Mouse (Mus musculus) E14TG2a.4 (cell line): ENCODE results near the gene Serpine3.
"Not testable (repeated sequence)": the region's sequence is repeated elsewhere in the genome, so short reads cannot be mapped to it uniquely, and the experiment has no call there.

Experiments used
- H3K27me3 ChIP-seq: 2 replicates; pipeline ENCODE4 v1.6.1; 2014; ENCODE audit warnings: low read length, control low read depth; ENCODE audit not compliant: insufficient read depth
- H3K36me3 ChIP-seq: 2 replicates; pipeline ENCODE4 v1.6.1; 2014; ENCODE audit warnings: low read length, control low read depth; ENCODE audit not compliant: insufficient read depth
- H3K4me1 ChIP-seq: replicated peaks from 2 replicates; pipeline ENCODE4 v1.6.1; 2014; ENCODE audit warnings: low read depth, low read length, control low read depth
- H3K4me3 ChIP-seq: replicated peaks from 2 replicates; pipeline ENCODE4 v1.5.1; 2014; ENCODE audit warnings: mild to moderate bottlenecking, low read length
- H3K9me3 ChIP-seq: 2 replicates; pipeline ENCODE4 v1.6.1; 2014; ENCODE audit warnings: low read length, control low read depth
- CTCF ChIP-seq: conservative IDR thresholded peaks from 2 replicates; pipeline ENCODE4 v1.5.1; 2014; ENCODE audit warnings: low read length
- NANOG ChIP-seq: IDR thresholded peaks from 2 replicates; pipeline ENCODE4 v1.6.1; 2014; ENCODE audit warnings: borderline replicate concordance, low read length, mixed read lengths
- POU5F1 ChIP-seq: IDR thresholded peaks from 2 replicates; pipeline ENCODE4 v1.6.1; 2014; ENCODE audit warnings: low read length, borderline replicate concordance

The Serpine3 gene

DNA sequence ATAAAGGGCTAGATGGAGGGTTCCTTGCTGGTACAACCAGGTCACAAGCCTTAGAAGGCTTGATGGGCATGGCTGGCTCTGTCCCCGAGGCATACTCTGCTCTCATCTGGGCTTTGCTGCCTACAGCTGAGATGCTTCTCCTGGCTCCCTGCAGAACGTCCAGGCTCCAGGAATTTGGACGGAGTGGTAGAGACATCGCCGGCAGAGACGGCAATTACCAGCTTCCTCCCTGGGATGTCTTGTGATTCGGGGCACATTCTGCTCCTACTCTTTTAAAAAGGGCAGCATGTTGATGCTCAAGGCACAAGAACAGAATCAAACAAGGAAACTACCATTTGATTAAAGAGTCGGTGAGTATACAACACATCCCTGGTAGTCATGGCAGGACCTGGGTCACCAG, at the start of gene Serpine3:
TSS of gene Serpine3 (plus strand) at position 301 of the 400 bp plus-strand sequence.
- H3K9me3 ChIP-seq = no peaks in the 10 kb centered on the region

DNA sequence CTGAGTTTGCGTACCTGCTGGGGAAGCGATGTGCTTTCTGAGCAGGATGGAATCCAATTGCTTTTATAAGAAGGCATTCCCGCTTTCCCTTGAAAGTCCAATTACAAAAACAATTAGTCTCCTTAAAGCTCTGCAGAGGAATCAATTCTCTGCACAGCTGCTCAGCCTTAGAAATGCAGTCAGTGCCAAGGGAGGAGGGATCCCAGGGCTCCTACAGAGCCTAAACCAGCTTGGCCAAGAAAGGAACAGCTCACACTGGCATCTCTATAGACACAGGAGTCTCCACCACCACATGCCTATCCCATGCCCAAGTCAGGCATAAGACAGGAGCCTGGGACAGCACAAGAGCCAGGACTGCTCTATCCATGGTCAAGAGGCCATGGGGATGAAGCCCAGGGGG, 41.1 kb upstream of the Serpine3 start:
- Histone ChIP-seq H3K27me3 (no peaks in the 10 kb centered on the region), H3K4me1 (no peaks in the 10 kb centered on the region), H3K9me3 (no peaks in the 10 kb centered on the region), H3K36me3 (no peaks in the 10 kb centered on the region), H3K4me3 (no peak overlapping the region)
- TF ChIP-seq CTCF = no peak
- TF ChIP-seq NANOG = no peak
- no peak for TF ChIP-seq POU5F1

More for the DNA sequence above, at the start of gene Serpine3:
- Histone ChIP-seq H3K36me3 (no peaks in the 10 kb centered on the region), H3K4me1 (peaks cover 8% of the 10 kb centered on the region), H3K4me3 (no peak within 1 kb of the TSS), H3K27me3 (0 out of 2 replicates have a peak, but pooled peaks cover 4% of the 10 kb centered on the region)
- no peak for TF ChIP-seq CTCF
- TF ChIP-seq POU5F1 = no peak
- no peak for TF ChIP-seq NANOG

DNA sequence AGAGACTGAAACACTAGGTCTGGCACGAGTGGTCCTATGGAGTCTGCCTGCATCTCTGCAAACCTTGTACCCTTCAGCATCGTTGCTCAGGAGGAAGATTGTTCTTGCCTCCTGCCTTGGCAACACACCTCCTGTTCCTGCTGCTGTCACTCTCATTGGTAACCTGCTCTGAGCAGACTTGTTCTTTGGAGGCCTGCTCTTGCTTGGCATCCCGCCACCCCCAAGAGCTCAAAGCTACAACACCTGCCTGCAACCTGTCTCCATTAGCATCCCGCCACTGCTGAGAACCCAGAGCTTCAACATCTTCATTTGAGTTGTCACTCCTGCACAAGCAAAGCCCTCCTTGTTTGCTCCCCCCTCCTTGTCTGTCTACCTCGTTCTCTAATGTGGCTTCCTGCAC, 35.5 kb upstream of the Serpine3 start:
- Histone ChIP-seq H3K9me3 (no peaks in the 10 kb centered on the region), H3K4me3 (no peak overlapping the region), H3K36me3 (no peaks in the 10 kb centered on the region), H3K27me3 (no peaks in the 10 kb centered on the region), H3K4me1 (no peaks in the 10 kb centered on the region)
- TF ChIP-seq POU5F1 = no peak
- no peak for TF ChIP-seq NANOG
- TF ChIP-seq CTCF = no peak

DNA sequence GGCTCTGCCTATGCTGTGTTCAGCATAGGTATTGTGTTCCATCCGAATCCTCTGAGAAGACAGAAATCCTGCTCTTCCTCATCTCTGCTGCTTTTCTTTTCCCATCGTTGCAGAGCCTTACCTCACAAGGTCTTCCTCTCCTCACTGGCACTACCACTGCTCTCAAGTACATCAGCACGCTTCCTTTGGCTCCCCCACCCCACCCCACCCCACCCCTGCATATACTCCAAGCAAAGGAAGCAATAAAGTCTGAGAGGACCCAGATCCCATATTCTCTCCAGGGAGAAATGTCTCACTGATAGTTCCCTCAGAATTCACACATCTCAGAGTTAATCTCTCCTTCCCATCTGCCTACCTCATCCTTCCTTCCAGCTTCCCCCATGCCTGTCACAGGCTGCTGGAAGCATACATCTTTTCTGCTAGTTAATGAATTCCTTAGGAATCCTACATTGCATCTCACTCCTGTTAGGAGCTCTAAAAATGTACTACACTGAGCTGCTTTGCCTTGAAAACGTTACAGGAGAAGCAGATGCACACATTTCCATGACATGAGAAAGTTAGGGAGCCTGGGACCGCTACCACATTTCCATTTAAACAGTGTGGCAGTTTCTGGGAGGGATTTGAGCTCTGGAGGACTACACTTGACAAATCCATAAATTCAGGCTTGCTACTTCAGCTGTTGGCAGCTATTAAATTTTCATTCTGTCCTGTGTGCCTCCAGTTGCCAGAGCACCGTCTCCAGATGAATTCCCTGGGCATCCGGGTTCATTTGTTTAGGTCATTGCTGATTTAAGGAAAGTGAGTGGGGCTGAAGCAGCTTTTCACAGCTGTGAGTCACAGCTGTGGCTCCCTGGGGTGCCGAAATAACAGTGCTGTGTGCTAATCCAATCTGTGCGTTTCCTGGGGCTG, 25.8 kb upstream of the Serpine3 start:
- Histone ChIP-seq H3K9me3 (no peaks in the 10 kb centered on the region), H3K27me3 (no peaks in the 10 kb centered on the region), H3K4me1 (no peaks in the 10 kb centered on the region), H3K4me3 (no peak overlapping the region), H3K36me3 (no peaks in the 10 kb centered on the region)
- no peak for TF ChIP-seq POU5F1
- TF ChIP-seq NANOG = no peak
- TF ChIP-seq CTCF = no peak

DNA sequence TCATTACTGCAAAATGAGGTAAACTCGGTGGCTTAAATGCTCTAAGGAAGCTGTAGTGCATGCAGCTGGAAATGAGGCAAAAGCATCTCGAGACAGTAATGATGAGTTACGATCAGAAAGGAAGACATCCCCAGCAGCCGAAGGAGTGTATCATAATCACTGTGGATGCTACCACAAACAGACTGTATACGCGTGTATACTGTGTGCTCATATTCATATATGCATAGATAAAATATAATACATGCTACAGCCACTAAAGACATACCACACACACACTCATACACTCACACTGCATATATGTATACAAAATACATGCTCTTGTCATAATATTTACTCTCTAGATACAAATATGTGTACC, 25.1 kb upstream of the Serpine3 start:
- Histone ChIP-seq H3K36me3 (no peaks in the 10 kb centered on the region), H3K4me3 (no peak overlapping the region), H3K9me3 (no peaks in the 10 kb centered on the region), H3K4me1 (no peaks in the 10 kb centered on the region), H3K27me3 (no peaks in the 10 kb centered on the region)
- TF ChIP-seq CTCF (no peak), POU5F1 (no peak), NANOG (no peak)

DNA sequence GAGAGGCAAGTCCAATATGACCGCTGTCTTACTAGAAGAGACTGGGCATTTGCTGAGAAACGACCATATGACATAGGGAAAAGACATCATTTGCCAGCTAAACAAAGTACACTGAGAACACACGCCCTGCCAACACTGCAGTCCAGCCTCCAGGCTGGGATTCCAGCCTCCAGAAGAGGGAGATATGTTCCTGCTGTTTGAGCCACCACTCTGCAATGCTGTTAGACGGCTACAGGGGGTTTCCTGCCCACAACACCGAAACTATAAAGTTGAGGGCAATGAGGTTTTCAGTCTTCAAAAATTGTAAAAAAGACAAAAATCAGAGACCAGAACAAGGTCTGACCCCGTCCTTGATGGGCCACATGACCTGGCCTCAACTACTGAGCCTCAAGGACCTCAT, 24.4 kb upstream of the Serpine3 start:
- Histone ChIP-seq H3K4me1 (no peaks in the 10 kb centered on the region), H3K4me3 (no peak overlapping the region), H3K9me3 (no peaks in the 10 kb centered on the region), H3K27me3 (no peaks in the 10 kb centered on the region), H3K36me3 (no peaks in the 10 kb centered on the region)
- TF ChIP-seq CTCF = no peak
- TF ChIP-seq NANOG = no peak
- TF ChIP-seq POU5F1 = no peak

DNA sequence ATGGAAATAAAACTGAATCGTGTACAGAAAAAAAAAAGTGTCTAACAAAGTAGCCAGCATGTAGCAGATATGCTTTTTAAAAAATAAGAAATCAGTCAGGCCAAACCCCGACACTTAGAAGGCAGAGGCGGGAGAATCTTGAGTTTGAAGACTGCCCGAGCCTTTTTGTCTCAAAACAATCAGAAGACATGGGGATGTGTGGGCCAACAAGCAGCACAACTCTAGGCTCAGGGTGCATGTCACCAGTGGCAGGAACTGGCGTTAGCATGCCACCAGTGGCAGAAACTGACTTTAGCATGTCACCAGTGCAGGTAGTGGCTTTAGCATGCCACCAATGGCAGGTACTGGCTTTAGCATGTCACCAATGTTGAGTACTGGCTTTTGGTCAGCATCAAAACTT, 23.9 kb upstream of the Serpine3 start:
- Histone ChIP-seq H3K4me3 (no peak overlapping the region), H3K4me1 (no peaks in the 10 kb centered on the region), H3K27me3 (no peaks in the 10 kb centered on the region), H3K9me3 (no peaks in the 10 kb centered on the region), H3K36me3 (no peaks in the 10 kb centered on the region)
- TF ChIP-seq NANOG = no peak
- no peak for TF ChIP-seq CTCF
- no peak for TF ChIP-seq POU5F1

DNA sequence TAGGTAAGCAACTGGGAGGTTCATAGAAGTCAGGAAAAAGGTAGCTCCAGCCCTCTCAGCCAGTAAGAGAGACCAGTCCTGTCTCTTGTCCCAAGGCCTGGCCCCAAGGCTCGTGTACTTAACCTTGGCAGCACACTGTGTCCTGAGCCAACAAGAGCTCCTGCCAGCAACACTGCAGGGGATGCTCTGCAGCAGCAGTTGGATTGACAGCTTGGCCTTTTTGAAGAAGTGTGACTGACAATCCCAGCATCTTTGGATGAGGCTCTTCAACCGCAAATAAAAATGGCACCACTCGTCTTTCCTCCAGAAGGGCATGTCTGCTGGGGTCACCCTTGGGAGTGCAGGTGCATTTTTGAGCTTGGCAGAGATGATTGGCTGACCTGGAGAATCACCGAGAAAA, 23.1 kb upstream of the Serpine3 start:
- H3K27me3 ChIP-seq = no peaks in the 10 kb centered on the region
- TF ChIP-seq CTCF (no peak), POU5F1 (no peak), NANOG (no peak)

DNA sequence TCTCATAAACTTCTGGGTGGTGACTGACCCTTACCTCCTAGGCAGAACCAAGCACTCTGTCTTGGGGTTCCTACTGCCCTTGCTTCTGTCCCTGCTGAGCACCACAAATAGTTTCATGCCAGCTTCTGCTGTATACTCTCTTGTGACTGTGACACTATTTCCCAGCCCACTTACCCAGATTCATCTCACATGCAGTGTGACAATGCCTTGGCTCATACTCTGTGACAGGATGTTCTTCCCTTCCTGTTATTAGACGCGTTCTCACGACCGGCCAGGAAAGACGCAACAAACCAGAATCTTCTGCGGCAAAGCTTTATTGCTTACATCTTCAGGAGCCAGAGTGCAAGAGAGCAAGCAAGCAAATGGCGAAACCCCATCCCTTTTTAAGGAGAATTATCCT, 21.1 kb upstream of the Serpine3 start:
- H3K4me3 ChIP-seq, H3K36me3 ChIP-seq, H3K9me3 ChIP-seq, H3K4me1 ChIP-seq, H3K27me3 ChIP-seq: not testable (repeated sequence)

More for the DNA sequence above, 23.1 kb upstream of the Serpine3 start:
- H3K36me3 ChIP-seq = no peaks in the 10 kb centered on the region
- H3K9me3 ChIP-seq = no peaks in the 10 kb centered on the region
- H3K4me1 ChIP-seq = no peaks in the 10 kb centered on the region
- no peak overlapping the region for H3K4me3 ChIP-seq
